Mouse (Mus musculus): Measurements from ENCODE around the gene Sugt1. TPM values are rescaled to one million over a fixed set of nuclear protein-coding genes. Genes with fewer than 3 reads are reported as not detected.

Gene Sugt1
- total and polyA plus RNA-seq, 3 experiments = 135 to 616 (median 175) TPM

GRCm38 (mm10) chr14:79583526-79584245, 3.8 kb upstream of the Sugt1 start:
- Histone ChIP-seq H3K79me2 (ENCODE audit: control insufficient read depth, insufficient read depth, low read length, poor library complexity) (peaks cover 11% of the 10 kb centered on the region), H3K9ac (ENCODE audit: control insufficient read depth, low read depth, low read length, poor library complexity, severe bottlenecking) (no peak overlapping the region), H3K27me3 (ENCODE audit: control insufficient read depth in 1 of 2, insufficient read depth in 2 of 2, low read length in 2 of 2) (no peaks in the 10 kb centered on the region), H3K9me3 (replicated peaks; ENCODE audit: insufficient read depth, low read length) (no peaks in the 10 kb centered on the region), H3K4me1 (ENCODE audit: control insufficient read depth in 1 of 2, insufficient read depth in 2 of 2, low read length in 2 of 2) (no peaks in the 10 kb centered on the region; a peak in 1 of 4 replicates), H3K4me3 (ENCODE audit: control insufficient read depth in 1 of 2, insufficient read depth in 1 of 2, low read depth in 2 of 2, low read length in 2 of 2) (no peak overlapping the region), H3K27ac (ENCODE audit: control insufficient read depth, low read depth, low read length) (no peak overlapping the region), H3K36me3 (ENCODE audit: control insufficient read depth in 1 of 2, insufficient read depth in 2 of 2, low read length in 2 of 2) (peaks cover 0 to 5% of the 10 kb centered on the region in 2 experiments; a peak in 3 of 4 replicates)
- DNase-seq (ENCODE audit: low read depth, low spot score) = no peak
- TF ChIP-seq NRF1 (IDR thresholded peaks at IDR 0.05; ENCODE audit: insufficient read depth, low read depth, low read length, poor library complexity, severe bottlenecking) (no peak), UBTF (IDR thresholded peaks at IDR 0.05; ENCODE audit: borderline replicate concordance, insufficient read depth, low read depth, low read length) (no peak), E2F4 (IDR thresholded peaks at IDR 0.05; ENCODE audit: borderline replicate concordance, low read depth, low read length) (no peak)

GRCm38 (mm10) chr14:79586499-79587138, 872 bp upstream of the Sugt1 start:
- peak; percentile 37 for DNase-seq (ENCODE audit: low read depth, low spot score)
- H3K27me3 ChIP-seq (ENCODE audit: control insufficient read depth in 1 of 2, insufficient read depth in 2 of 2, low read length in 2 of 2) = no peaks in the 10 kb centered on the region
- peak overlapping the region; percentile 98 for H3K27ac ChIP-seq (ENCODE audit: control insufficient read depth, low read depth, low read length)
- peaks cover 3 to 12% of the 10 kb centered on the region in 2 experiments; a peak in 3 of 4 replicates for H3K4me1 ChIP-seq (ENCODE audit: control insufficient read depth in 1 of 2, insufficient read depth in 2 of 2, low read length in 2 of 2)
- H3K79me2 ChIP-seq (ENCODE audit: control insufficient read depth, insufficient read depth, low read length, poor library complexity) = peaks cover 35% of the 10 kb centered on the region
- peaks cover 3 to 10% of the 10 kb centered on the region in 2 experiments for H3K36me3 ChIP-seq (ENCODE audit: control insufficient read depth in 1 of 2, insufficient read depth in 2 of 2, low read length in 2 of 2)
- H3K9ac ChIP-seq (ENCODE audit: control insufficient read depth, low read depth, low read length, poor library complexity, severe bottlenecking) = peak overlapping the region; percentile 99
- TF ChIP-seq MAX (IDR thresholded peaks at IDR 0.05; ENCODE audit: low read length) (no peak), CHD1 (IDR thresholded peaks at IDR 0.05; ENCODE audit: low read depth, low read length) (peak; percentile 91), MYC (IDR thresholded peaks at IDR 0.05; ENCODE audit: low read depth, low read length) (peak; percentile 31; the same call in 1 of the 2 replicates), MAZ (IDR thresholded peaks at IDR 0.05; ENCODE audit: low read depth, low read length) (0 out of 2 replicates have a peak, but pooled peaks have one; percentile 31)
- no peaks in the 10 kb centered on the region for H3K9me3 ChIP-seq (replicated peaks; ENCODE audit: insufficient read depth, low read length)
- peak overlapping the region; percentile 93 to 98 for H3K4me3 ChIP-seq (ENCODE audit: control insufficient read depth in 1 of 2, insufficient read depth in 1 of 2, low read depth in 2 of 2, low read length in 2 of 2)

- Histone ChIP-seq H3K36me3 (ENCODE audit: control insufficient read depth in 1 of 2, insufficient read depth in 2 of 2, low read length in 2 of 2) (peaks cover 0 to 16% of the 10 kb centered on the region in 2 experiments; a peak in 3 of 4 replicates), H3K9ac (ENCODE audit: control insufficient read depth, low read depth, low read length, poor library complexity, severe bottlenecking) (peak overlapping the region; percentile 91), H3K27ac (ENCODE audit: control insufficient read depth, low read depth, low read length) (peak overlapping the region; percentile 88), H3K79me2 (ENCODE audit: control insufficient read depth, insufficient read depth, low read length, poor library complexity) (peaks cover 42% of the 10 kb centered on the region), H3K27me3 (ENCODE audit: control insufficient read depth in 1 of 2, insufficient read depth in 2 of 2, low read length in 2 of 2) (no peaks in the 10 kb centered on the region), H3K9me3 (replicated peaks; ENCODE audit: insufficient read depth, low read length) (no peaks in the 10 kb centered on the region), H3K4me3 (ENCODE audit: control insufficient read depth in 1 of 2, insufficient read depth in 1 of 2, low read depth in 2 of 2, low read length in 2 of 2) (peak overlapping the region; percentile 92 to 93), H3K4me1 (ENCODE audit: control insufficient read depth in 1 of 2, insufficient read depth in 2 of 2, low read length in 2 of 2) (peaks cover 3 to 12% of the 10 kb centered on the region in 2 experiments; a peak in 3 of 4 replicates)
- no peak for DNase-seq (ENCODE audit: low read depth, low spot score)
- TF ChIP-seq E2F4 (IDR thresholded peaks at IDR 0.05; ENCODE audit: borderline replicate concordance, low read depth, low read length) (no peak), TBP (IDR thresholded peaks at IDR 0.05; ENCODE audit: low read depth, low read length) (0 out of 2 replicates have a peak, but pooled peaks have one; percentile 3), NELFE (IDR thresholded peaks at IDR 0.05; ENCODE audit: low read depth, low read length) (0 out of 2 replicates have a peak, but pooled peaks have one; percentile 42), POLR2A (IDR thresholded peaks at IDR 0.05; ENCODE audit: control insufficient read depth in 1 of 2, insufficient read depth in 1 of 2, low read depth in 1 of 2, low read length in 2 of 2, poor library complexity in 1 of 2) (peak in 1 of 2 experiments; percentile 12; a peak in 1 of 4 replicates)
Measured at GRCm38 (mm10) chr14:79587852-79588229, 350 bp downstream of the Sugt1 start.

All from MEL (cell line).